Mouse (Mus musculus) cortical plate, adult 2 months (tissue): ENCODE results near the gene Pla2g10.

Experiments used
- CTCF ChIP-seq: fragments of 200-500 bp; IDR thresholded peaks from 2 replicates; pipeline ENCODE4 v1.5.1; 2011; ENCODE audit warnings: mild to moderate bottlenecking, control low read depth, low read length; ENCODE audit not compliant: insufficient read depth; ENCODE audit errors: extremely low read depth
- POLR2A ChIP-seq: fragments of 200-500 bp; IDR thresholded peaks from 2 replicates; pipeline ENCODE4 v1.6.1; 2011; ENCODE audit warnings: mild to moderate bottlenecking, low read length, control low read depth; ENCODE audit not compliant: insufficient read depth; ENCODE audit errors: extremely low read depth

DNA sequence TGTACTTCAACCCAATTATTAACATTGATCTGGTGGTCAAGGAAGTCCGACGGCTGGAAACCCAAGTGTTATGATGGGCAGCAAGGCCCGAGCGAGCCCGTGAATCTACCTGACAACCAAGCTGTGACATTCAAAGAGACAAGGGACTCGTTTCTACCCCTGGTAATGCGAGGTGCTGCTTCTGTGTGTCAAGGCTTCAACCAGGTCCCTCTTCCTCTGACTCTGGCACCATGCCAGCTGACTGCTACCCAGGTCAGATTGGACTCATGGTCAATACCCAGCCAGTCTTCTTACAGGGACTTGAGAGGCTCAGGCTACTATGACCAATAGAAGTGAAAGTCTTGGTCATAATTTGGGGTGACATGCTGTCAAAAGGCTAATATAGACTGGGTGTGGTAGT, 28.6 kb downstream of the Pla2g10 start:
- no peak for TF ChIP-seq CTCF
- TF ChIP-seq POLR2A: no peak
